Comparison of ENCODE assay signal across 13 mouse cellular contexts in the genomic region with DNA sequence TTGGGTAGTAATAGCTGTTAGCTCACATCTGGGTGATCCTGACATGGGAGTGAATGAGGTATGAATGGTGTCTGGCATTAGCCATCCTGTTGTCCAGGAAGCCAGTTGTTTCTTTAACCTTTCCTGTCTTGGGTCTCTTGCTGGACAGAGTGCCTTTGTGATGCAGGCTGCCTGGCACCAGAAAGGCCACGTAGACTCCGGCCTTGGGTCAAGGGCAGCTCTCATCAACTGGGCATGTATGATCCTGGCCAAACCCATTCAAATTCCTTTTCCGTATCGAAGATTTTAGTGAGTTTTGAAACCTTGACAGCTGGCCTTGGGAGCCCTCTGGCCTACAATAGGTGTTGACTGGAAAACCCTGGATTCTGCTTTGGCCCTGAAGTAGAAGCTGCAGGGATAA.
"Had no signal": no experiment of that assay in that cellular context is flagged by ENCODE, and none has a peak within 500 bp of the region (broad histone marks: within the 10 kb centered on the region; RNA-seq: fewer than 3 reads in every experiment).

No protein-coding gene starts in this region.

- H3K9me3 ChIP-seq: limb, embryonic 13.5 days; liver, embryonic 15.5 days; lung, embryonic 15.5 days; midbrain, embryonic 10.5 days; midbrain, embryonic 15.5 days; neural tube, embryonic 13.5 days; stomach, embryonic 15.5 days had no signal

- DNase-seq: kidney, adult 2 months; kidney, postnatal 25 days; layer of hippocampus, postnatal 36 days; retina, postnatal 1 day; thymus, postnatal 36 days had no signal

- ATAC-seq: midbrain, embryonic 15.5 days had no signal

- H3K4me1 ChIP-seq: liver, embryonic 15.5 days; midbrain, embryonic 15.5 days; stomach, embryonic 15.5 days had no signal

- H3K27ac ChIP-seq: limb, embryonic 13.5 days; liver, embryonic 15.5 days; lung, embryonic 15.5 days; midbrain, embryonic 10.5 days; midbrain, embryonic 15.5 days; neural tube, embryonic 13.5 days; stomach, embryonic 15.5 days had no signal

- H3K9ac ChIP-seq: limb, embryonic 13.5 days; liver, embryonic 15.5 days; lung, embryonic 15.5 days; midbrain, embryonic 15.5 days; neural tube, embryonic 13.5 days; stomach, embryonic 15.5 days had no signal

- H3K4me2 ChIP-seq: limb, embryonic 13.5 days; liver, embryonic 11.5 days; liver, embryonic 15.5 days; lung, embryonic 15.5 days; midbrain, embryonic 15.5 days; neural tube, embryonic 13.5 days; stomach, embryonic 15.5 days had no signal

- H3K27me3 ChIP-seq: limb, embryonic 13.5 days; liver, embryonic 15.5 days; lung, embryonic 15.5 days; midbrain, embryonic 15.5 days; stomach, embryonic 15.5 days had no signal

- H3K4me3 ChIP-seq: limb, embryonic 13.5 days; liver, embryonic 15.5 days; lung, embryonic 15.5 days; midbrain, embryonic 10.5 days; midbrain, embryonic 15.5 days; neural tube, embryonic 13.5 days; stomach, embryonic 15.5 days had no signal

- H3K36me3 ChIP-seq: limb, embryonic 13.5 days; liver, embryonic 15.5 days; lung, embryonic 15.5 days; midbrain, embryonic 10.5 days; midbrain, embryonic 15.5 days; neural tube, embryonic 13.5 days; stomach, embryonic 15.5 days had no signal
